Mouse (Mus musculus) G1E (cell line): ENCODE measurements around the gene Mrpl47.

Source experiments
- CTCF ChIP-seq: IDR thresholded peaks from 2 replicates; pipeline ENCODE4 v1.5.1; 2012; ENCODE audit warnings: low read depth, low read length, inconsistent platforms, mixed read lengths
- TAL1 ChIP-seq: conservative IDR thresholded peaks from 2 replicates; pipeline ENCODE4 v1.6.1; 2012; ENCODE audit warnings: low read depth, low read length, inconsistent platforms, mixed read lengths

DNA sequence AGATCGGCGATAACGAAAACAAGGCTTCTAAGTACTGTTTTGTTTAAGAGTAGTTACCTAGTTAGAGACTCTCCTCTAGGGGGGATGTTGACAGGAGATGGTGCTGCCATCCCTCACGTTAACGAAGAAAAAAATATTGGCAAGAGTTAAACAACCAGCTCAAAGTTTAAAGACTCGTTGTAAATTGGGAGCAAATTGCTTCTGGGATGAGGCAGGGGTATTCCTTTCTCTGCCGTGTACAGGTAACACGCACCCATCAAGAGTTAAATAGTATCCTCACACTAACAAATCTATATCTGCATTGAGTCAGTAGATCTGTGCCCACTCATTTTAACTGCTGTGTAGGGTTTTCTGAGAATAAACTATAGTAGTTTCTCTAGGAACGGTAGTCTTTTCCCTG is 28.0 kb downstream of the Mrpl47 start:
- TF ChIP-seq CTCF (no peak), TAL1 (no peak)
